Mouse (Mus musculus): ENCODE results near the gene Gtf2ird1. TPM values are rescaled to one million over a fixed set of nuclear protein-coding genes. Genes with fewer than 3 reads are reported as not detected.

Gtf2ird1 gene
- polyA plus RNA-seq, 1 experiment from 2014 or later: 102 TPM

DNA sequence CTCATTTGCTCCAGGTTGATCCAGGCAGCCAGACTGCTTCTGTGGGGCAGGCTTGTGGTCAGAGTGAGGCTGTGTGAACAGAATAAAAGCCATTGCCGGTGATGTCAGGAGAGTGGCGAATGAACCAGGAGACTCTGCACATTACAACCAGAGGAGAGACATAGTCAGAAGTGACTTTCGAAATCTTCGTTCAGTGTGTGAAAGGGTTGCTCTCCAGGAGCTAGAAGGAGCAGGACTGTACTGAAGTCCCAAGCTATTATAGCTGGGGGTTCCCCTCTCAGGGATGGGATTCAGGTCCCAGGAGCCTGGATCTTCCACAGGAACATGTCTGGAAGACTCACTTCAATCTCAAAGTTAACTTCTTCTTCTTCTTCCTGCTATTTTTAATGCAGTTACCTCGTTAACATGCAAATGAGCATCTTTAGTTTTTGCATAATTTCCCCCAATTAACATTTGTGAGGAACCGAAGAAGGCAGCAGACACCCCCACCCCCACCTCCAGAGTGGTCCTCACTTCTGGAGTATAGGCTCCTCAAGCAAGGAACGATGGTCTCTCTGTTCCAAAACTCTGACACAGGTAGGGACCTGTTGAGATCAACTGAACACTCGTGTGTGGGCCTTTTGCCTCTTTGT is 14.1 kb upstream of the Gtf2ird1 start:
- WGBS: 79% methylated on average over 8 of the region's 8 CpGs
- peaks cover 14% of the 10 kb centered on the region for H3K4me1 ChIP-seq

DNA sequence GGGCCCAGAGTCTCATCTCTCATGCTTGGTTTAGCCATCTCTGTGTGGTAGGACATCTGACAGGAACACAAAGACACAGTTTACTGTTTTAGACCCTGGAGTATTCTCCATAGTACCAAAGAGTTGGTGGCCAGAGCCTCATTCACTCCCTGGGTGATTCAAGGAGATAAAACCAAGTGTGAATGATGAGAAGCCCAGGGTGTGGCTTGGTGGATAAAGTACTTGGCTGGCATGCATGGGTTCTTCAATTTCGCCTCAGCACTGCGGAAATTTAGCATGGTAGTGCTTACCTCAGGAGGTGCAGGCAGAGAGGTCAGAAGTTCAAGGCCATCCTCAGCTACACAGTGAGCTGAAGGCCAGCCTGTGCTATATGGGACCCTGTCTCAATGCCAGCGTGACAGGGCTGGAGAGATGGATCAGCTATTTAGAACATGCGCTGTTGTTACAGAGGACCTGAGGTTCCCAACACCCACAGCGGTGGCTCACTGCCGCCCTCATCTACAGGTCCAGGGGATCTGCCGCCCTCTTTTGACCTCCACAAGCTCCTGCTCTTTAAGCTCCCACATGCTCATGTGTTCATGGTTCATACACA is 13.1 kb upstream of the Gtf2ird1 start:
- Histone ChIP-seq H3K27ac (no peak overlapping the region), H3K4me2 (no peak overlapping the region), H3K27me3 (no peaks in the 10 kb centered on the region), H3K36me3 (no peaks in the 10 kb centered on the region), H3K9me3 (no peaks in the 10 kb centered on the region), H3K4me1 (peaks cover 14% of the 10 kb centered on the region), H3K9ac (no peak overlapping the region), H3K4me3 (no peak overlapping the region)
- WGBS: 86% methylated on average over 7 of the region's 7 CpGs
- ATAC-seq (ENCODE audit: insufficient number of reproducible peaks, low FRiP score, low TSS enrichment, low read depth): no peak

More for the DNA sequence above, 14.1 kb upstream of the Gtf2ird1 start:
- ATAC-seq (ENCODE audit: insufficient number of reproducible peaks, low FRiP score, low TSS enrichment, low read depth): no peak
- no peak overlapping the region for H3K9ac ChIP-seq
- H3K27ac ChIP-seq: no peak overlapping the region
- H3K4me2 ChIP-seq: no peak overlapping the region
- no peaks in the 10 kb centered on the region for H3K27me3 ChIP-seq
- no peaks in the 10 kb centered on the region for H3K36me3 ChIP-seq
- no peaks in the 10 kb centered on the region for H3K9me3 ChIP-seq
- no peak overlapping the region for H3K4me3 ChIP-seq

DNA sequence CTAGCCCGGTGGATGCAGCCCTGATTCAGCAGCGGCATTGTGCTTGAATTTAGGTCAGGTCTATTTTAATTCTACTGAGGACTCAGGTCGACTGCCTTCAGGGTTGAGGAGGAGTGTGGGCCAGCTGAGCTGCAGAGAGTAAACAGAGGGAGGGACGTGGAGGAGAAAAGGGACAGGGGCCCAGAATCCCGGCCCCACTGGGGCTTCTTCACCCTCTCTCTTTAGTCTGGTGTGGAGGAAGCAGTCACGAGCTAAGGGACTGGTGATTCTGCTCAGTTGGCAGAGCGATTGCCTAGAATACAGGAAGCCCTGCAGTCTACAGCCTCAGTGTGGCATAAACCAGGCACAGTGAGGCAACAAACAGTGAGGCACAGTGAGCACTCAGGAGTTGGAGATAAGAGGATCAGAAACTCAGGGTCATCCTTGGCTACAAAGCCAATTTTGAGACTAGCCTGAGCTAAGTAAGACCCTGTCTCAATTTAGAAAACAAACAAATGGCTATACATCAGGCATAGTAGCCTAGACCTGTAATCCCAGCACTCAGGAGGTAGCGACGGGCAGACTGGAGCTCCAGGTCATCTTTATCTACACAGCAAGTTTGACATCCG is 11.7 kb upstream of the Gtf2ird1 start:
- no peak for ATAC-seq (ENCODE audit: insufficient number of reproducible peaks, low FRiP score, low TSS enrichment, low read depth)
- peaks cover 14% of the 10 kb centered on the region for H3K4me1 ChIP-seq
- H3K4me3 ChIP-seq: no peak overlapping the region
- H3K9ac ChIP-seq: no peak overlapping the region
- H3K9me3 ChIP-seq: no peaks in the 10 kb centered on the region
- H3K4me2 ChIP-seq: no peak overlapping the region
- WGBS: 66% methylated on average over 10 of the region's 10 CpGs
- no peaks in the 10 kb centered on the region for H3K36me3 ChIP-seq
- H3K27ac ChIP-seq: no peak overlapping the region
- no peaks in the 10 kb centered on the region for H3K27me3 ChIP-seq

DNA sequence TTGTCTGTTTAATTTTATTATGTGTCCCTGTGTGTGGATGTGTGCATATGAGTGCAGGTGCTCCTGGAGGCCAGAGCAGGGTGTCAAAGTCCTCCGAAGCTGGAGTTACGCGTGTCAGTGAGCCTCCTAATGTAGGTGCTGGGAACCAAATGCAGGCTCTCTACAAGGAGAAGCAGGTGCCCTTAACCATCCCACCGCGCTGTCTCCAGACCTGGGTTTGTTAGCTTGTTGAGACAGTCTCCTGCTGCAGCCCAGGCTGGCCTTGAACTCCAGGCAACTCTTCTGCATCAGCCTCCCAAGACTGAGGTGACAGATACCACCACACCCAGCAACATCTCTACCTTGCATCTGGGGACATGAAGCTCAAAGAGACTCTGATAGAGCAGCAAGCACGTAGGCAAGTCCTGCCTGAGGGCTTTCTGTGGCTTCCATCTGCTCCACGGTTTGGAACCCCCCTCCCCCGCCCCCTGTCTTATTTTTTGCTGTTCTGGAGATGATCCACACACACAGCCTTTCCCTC is 10.6 kb upstream of the Gtf2ird1 start:
- Histone ChIP-seq H3K9ac (no peak overlapping the region), H3K4me2 (no peak overlapping the region), H3K4me1 (peaks cover 14% of the 10 kb centered on the region), H3K27me3 (no peaks in the 10 kb centered on the region), H3K4me3 (no peak overlapping the region), H3K36me3 (no peaks in the 10 kb centered on the region), H3K9me3 (no peaks in the 10 kb centered on the region), H3K27ac (no peak overlapping the region)
- ATAC-seq (ENCODE audit: insufficient number of reproducible peaks, low FRiP score, low TSS enrichment, low read depth): no peak
- WGBS: 57% methylated on average over 8 of the region's 8 CpGs

DNA sequence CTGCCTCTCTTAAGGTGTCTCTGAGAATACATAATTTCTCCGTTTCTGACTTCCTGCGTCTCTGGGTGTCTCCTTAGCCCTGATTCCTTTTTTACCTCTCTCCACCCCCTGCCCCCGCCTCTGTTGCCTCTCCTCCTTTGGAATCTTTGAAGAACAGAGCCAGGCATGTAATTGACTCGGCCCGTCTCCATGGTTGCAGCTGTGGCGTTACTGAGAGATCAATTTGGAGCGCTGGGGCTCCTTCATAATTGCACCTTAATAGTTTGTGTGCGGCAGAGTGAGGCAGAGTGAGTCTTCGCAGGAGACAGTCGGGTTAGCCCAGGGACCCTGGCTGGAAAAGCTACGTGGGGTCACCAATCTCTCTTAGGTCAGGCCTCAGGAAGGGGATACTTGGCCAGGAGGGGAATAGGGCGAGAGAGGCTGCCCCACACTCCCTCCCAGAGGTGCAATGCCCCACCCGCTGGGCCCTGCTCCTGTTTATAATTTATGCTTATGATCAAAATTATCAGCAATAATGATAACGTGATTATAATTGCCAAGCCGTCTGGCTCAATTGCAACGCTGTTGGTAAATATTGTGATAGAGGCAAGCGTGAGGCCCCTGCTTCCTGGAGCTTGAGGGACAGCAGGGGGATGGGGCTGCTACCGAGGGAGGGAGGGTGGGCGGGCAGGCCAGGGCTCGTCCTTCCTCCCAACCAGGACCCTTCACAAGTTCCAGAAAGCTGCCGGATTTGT is 9.9 kb upstream of the Gtf2ird1 start:
- ATAC-seq (ENCODE audit: insufficient number of reproducible peaks, low FRiP score, low TSS enrichment, low read depth): no peak
- no peak overlapping the region for H3K9ac ChIP-seq
- H3K27ac ChIP-seq: no peak overlapping the region; the same call in 1 of the 2 replicates
- H3K9me3 ChIP-seq: no peaks in the 10 kb centered on the region
- no peaks in the 10 kb centered on the region for H3K36me3 ChIP-seq
- no peak overlapping the region for H3K4me3 ChIP-seq
- peaks cover 14% of the 10 kb centered on the region for H3K4me1 ChIP-seq
- no peaks in the 10 kb centered on the region for H3K27me3 ChIP-seq
- H3K4me2 ChIP-seq: no peak overlapping the region
- WGBS: 24% methylated on average over 21 of the region's 21 CpGs

DNA sequence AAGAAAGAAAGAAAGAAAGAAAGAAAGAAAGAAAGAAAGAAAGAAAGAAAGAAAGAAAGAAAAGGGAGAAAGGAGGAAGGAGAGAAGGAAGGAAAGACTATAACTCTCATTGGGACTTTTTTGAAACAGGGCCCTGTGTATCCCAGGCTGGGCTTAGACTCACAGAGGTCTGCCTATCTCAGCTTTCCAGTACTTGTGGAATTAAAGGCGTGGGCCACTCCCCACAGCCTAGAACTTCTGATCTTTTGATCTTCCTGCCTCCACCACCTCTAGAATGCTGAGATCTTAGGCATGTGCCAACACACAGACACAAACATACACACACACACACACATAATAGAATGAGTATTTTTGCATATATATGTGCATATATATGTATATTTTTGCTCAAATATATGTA is 8.7 kb upstream of the Gtf2ird1 start:
- Histone ChIP-seq H3K27me3 (no peaks in the 10 kb centered on the region), H3K4me3 (no peak overlapping the region), H3K36me3 (no peaks in the 10 kb centered on the region), H3K4me1 (peaks cover 14% of the 10 kb centered on the region), H3K9me3 (no peaks in the 10 kb centered on the region), H3K9ac (no peak overlapping the region), H3K27ac (no peak overlapping the region), H3K4me2 (no peak overlapping the region)
- WGBS: 68% methylated on average over 1 of the region's 1 CpGs
- ATAC-seq (ENCODE audit: insufficient number of reproducible peaks, low FRiP score, low TSS enrichment, low read depth): no peak

DNA sequence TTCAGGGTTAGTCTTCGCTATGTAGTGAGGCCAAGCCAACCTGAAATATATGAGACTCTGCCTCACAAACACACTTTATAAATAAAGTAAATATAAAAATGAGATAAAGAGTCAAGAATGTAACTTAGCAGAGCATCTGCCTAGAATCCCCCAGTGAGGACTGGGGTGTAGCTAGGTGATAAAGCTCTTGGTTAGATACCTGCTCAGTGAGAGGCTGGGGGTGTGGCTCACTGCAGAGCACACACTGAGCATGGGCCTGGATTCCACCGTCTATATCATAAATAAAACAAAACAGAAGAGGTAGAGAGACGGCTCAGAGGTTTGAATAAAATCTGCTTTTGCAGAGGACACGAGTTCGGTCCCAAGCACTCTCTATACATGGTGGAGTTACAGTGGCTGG is 7.7 kb upstream of the Gtf2ird1 start:
- Histone ChIP-seq H3K9me3 (no peaks in the 10 kb centered on the region), H3K4me1 (peaks cover 14% of the 10 kb centered on the region), H3K9ac (no peak overlapping the region), H3K4me3 (no peak overlapping the region), H3K27ac (no peak overlapping the region), H3K36me3 (no peaks in the 10 kb centered on the region), H3K4me2 (no peak overlapping the region), H3K27me3 (no peaks in the 10 kb centered on the region)
- WGBS: 85% methylated on average over 5 of the region's 5 CpGs
- no peak for ATAC-seq (ENCODE audit: insufficient number of reproducible peaks, low FRiP score, low TSS enrichment, low read depth)

DNA sequence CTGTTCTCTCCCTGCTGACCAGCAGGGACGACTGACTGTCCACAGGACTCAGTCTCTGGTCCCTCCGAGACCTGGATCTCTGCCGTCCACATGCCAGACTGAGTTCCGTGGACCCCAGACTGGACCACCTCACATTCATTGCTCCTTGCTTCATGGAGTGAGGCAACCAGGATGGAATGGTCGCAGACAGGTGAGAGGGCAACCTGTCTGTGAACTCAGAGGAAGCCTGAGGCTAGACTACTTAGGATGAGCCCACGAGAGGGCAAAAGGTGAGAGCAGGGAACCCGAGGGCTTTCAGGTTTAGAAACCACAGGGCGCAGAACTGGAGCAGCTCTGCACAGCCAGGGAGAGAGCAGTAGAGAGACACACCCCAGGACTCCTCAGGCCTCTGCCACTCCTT is 6.2 kb upstream of the Gtf2ird1 start:
- no peak overlapping the region for H3K4me3 ChIP-seq
- no peaks in the 10 kb centered on the region for H3K27me3 ChIP-seq
- peaks cover 14% of the 10 kb centered on the region for H3K4me1 ChIP-seq
- 78% methylated on average over 8 of the region's 8 CpGs for WGBS
- no peak overlapping the region for H3K27ac ChIP-seq
- ATAC-seq (ENCODE audit: insufficient number of reproducible peaks, low FRiP score, low TSS enrichment, low read depth): no peak
- no peak overlapping the region for H3K9ac ChIP-seq
- H3K4me2 ChIP-seq: no peak overlapping the region
- H3K9me3 ChIP-seq: no peaks in the 10 kb centered on the region
- H3K36me3 ChIP-seq: no peaks in the 10 kb centered on the region

DNA sequence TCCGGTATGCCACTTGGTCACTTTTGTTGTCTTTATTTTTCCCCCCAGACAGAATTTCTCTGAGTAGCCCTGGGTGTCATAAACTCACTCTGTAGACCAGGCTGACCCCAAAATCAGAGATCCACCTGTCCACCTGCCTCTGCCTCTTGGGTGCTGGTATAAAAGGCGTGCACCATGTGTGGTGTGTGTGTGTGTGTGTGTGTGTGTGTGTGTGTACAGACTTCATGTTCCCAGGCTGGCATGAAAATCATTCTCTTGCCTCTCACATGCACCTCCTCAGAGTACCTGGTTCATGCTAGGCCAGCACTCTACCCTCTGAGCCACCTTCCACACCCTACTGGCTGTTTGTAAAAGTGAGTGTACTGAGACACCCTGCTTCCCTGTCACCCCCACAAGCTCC is 5.8 kb upstream of the Gtf2ird1 start:
- no peak overlapping the region for H3K4me3 ChIP-seq
- no peak overlapping the region for H3K27ac ChIP-seq
- no peaks in the 10 kb centered on the region for H3K27me3 ChIP-seq
- peaks cover 14% of the 10 kb centered on the region for H3K4me1 ChIP-seq
- no peak overlapping the region for H3K4me2 ChIP-seq
- H3K9ac ChIP-seq: no peak overlapping the region
- no peak for ATAC-seq (ENCODE audit: insufficient number of reproducible peaks, low FRiP score, low TSS enrichment, low read depth)
- H3K36me3 ChIP-seq: no peaks in the 10 kb centered on the region
- WGBS: 85% methylated on average over 2 of the region's 2 CpGs
- H3K9me3 ChIP-seq: no peaks in the 10 kb centered on the region

DNA sequence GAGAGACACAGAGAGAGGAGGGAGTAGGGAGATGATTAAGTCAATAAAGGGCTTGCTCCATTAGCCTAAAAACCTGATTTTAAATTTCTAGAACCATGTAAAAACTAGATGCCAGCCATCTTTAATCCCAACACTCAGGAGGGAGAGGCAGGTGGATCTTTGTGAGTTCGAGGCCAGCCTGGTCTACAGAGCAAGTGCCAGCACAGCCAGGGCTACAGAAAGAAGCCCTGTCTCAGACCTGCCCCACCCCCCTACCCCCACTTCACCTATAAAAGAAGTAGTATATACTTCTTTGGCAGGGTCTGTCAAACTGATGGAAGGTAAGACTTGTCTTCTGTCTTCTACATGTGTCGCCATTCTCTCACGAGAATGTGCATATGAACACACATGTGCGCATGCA is 4.0 kb upstream of the Gtf2ird1 start:
- H3K9ac ChIP-seq: no peak overlapping the region
- H3K4me1 ChIP-seq: 0 out of 2 replicates have a peak, but pooled peaks cover 4% of the 10 kb centered on the region
- no peaks in the 10 kb centered on the region for H3K36me3 ChIP-seq
- H3K27ac ChIP-seq: no peak overlapping the region
- no peaks in the 10 kb centered on the region for H3K9me3 ChIP-seq
- 90% methylated on average over 4 of the region's 4 CpGs for WGBS
- no peak overlapping the region for H3K4me3 ChIP-seq
- no peak for ATAC-seq (ENCODE audit: insufficient number of reproducible peaks, low FRiP score, low TSS enrichment, low read depth)
- no peaks in the 10 kb centered on the region for H3K27me3 ChIP-seq
- no peak overlapping the region for H3K4me2 ChIP-seq

DNA sequence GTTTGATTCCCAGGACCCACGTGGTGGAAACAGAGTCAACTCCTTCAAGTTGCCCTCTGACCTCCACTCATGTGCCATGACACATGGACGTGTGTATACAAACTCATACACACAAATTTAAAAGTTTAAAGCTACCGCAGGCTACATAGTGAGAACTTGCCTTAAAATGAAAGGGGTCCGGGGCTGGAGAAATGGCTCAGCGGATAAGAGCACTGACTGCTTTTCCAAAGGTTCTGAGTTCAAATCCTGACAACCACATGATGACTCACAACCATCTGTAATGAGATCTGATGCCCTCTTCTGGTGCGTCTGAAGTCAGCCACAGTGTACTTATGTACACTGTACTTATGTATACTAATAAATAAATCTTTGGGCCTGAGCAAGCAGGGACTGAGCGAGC is 2.6 kb upstream of the Gtf2ird1 start:
- 88% methylated on average over 7 of the region's 7 CpGs for WGBS

DNA sequence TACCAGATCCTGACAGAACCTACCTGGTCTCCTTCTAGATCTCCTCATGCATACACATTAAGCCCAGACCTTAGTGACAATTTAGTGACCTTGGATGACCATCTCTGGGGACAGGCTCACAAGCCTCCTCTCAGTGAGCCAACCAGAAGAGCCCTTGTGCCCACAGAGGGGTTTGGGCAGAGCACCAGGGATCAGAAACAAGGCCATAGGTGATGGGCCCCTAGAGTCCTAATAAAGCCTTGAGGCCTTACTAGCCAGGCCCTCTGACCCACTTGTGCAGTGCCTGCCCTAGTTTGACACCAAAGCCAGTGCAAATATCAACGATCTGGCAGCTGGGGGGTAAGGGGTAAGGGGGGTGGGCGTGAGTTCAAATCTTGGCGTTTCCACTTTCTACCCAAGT is 1.9 kb upstream of the Gtf2ird1 start:
- no peak overlapping the region for H3K27ac ChIP-seq
- H3K9ac ChIP-seq: no peak overlapping the region
- H3K4me1 ChIP-seq: peaks cover 24% of the 10 kb centered on the region
- no peak overlapping the region for H3K4me2 ChIP-seq
- no peaks in the 10 kb centered on the region for H3K27me3 ChIP-seq
- no peaks in the 10 kb centered on the region for H3K36me3 ChIP-seq
- H3K4me3 ChIP-seq: no peak overlapping the region
- 88% methylated on average over 3 of the region's 3 CpGs for WGBS
- no peak for ATAC-seq (ENCODE audit: insufficient number of reproducible peaks, low FRiP score, low TSS enrichment, low read depth)
- no peaks in the 10 kb centered on the region for H3K9me3 ChIP-seq

More for the DNA sequence above, 2.6 kb upstream of the Gtf2ird1 start:
- Histone ChIP-seq H3K36me3 (no peaks in the 10 kb centered on the region), H3K4me3 (no peak overlapping the region), H3K27me3 (no peaks in the 10 kb centered on the region), H3K4me1 (peaks cover 18% of the 10 kb centered on the region), H3K27ac (no peak overlapping the region), H3K9me3 (no peaks in the 10 kb centered on the region), H3K9ac (no peak overlapping the region), H3K4me2 (no peak overlapping the region)
- ATAC-seq (ENCODE audit: insufficient number of reproducible peaks, low FRiP score, low TSS enrichment, low read depth): no peak

All from limb, embryonic 15.5 days (tissue).